Mouse (Mus musculus) heart, embryonic 10.5 days (tissue): ENCODE measurements around the gene Gm17662. TPM values are rescaled to one million over a fixed set of nuclear protein-coding genes. Genes with fewer than 3 reads are reported as not detected.

Experiments
- DNase-seq: peaks from one replicate; pipeline ENCODE4 v3.0.0-alpha.2; 2017; ENCODE audit warnings: low spot score
- H3K27ac ChIP-seq: fragments of 300-500 bp; sonication (generic); 2 replicates; pipeline ENCODE4 v1.5.1; 2016; ENCODE audit warnings: mild to moderate bottlenecking
- H3K27me3 ChIP-seq: fragments of 300-500 bp; sonication (generic); 2 replicates; pipeline ENCODE4 v1.6.1; 2016; ENCODE audit warnings: mild to moderate bottlenecking; ENCODE audit not compliant: poor library complexity, insufficient read depth, severe bottlenecking
- H3K36me3 ChIP-seq: fragments of 300-500 bp; sonication (generic); 2 replicates; pipeline ENCODE4 v1.6.1; 2016; ENCODE audit warnings: mild to moderate bottlenecking, moderate library complexity
- H3K4me1 ChIP-seq: fragments of 300-500 bp; sonication (generic); 2 replicates; pipeline ENCODE4 v1.6.1; 2016; ENCODE audit warnings: mild to moderate bottlenecking
- H3K4me3 ChIP-seq: fragments of 300-500 bp; sonication (generic); 2 replicates; pipeline ENCODE4 v1.5.1; 2016; ENCODE audit warnings: mild to moderate bottlenecking, moderate library complexity
- H3K9me3 ChIP-seq: fragments of 300-500 bp; sonication (generic); 2 replicates; pipeline ENCODE4 v1.6.1; 2016; ENCODE audit warnings: mild to moderate bottlenecking, moderate library complexity
- WGBS: fragments of 180-500 bp; shearing (Covaris S2); methylation state at CpG from one replicate; pipeline ENCODE4 v1.1.7; 2016; 5-methylcytosine and 5-hydroxymethylcytosine counted together
- polyA plus RNA-seq: library from polyadenylated mRNA; unstranded; fragments of >200 nt; fragmentation: Nextera tagmentation; extraction: Ambion mirVana; gene quantifications from 2 replicates; pipeline ENCODE4 v1.2.1, GENCODE M21; 2016

Gene Gm17662
- polyA plus RNA-seq, 1 experiment from 2014 or later: not detected

DNA sequence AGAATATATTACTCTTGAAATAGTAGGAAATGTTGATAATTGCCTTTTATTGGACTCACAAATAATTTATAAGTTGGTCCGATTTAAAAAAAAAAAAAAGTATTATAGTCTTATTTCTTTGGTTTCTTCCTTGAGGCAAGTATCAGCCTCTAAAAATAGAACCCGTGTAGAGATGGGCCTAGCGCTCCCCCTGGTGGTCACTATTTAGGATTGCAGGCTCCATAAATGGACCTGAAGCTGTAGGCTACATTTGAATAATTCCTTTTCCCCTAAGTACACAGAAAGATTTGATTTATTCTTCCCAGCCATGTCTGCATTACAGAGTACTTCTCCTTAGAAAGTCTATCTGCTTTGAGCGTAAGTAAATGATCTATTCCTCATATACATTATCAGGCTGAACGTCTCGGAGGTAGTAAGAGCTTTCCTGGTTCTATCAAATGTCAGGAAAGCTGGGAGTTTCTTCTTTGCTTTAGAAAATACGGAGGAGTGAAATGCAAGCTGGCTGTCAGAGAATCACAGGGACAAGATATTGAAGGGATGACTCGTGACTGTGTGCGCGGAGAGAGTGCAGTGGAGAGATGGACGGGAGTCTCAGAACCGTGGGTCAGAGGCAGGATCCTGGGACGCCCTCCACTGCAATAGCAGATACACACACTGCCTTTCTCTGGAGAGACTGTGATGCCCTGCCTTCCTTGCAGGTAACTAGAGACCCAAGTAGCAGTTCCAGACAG, 37.0 kb downstream of the Gm17662 start:
- DNase-seq: no peak
- Histone ChIP-seq H3K27me3 (0 out of 2 replicates have a peak, but pooled peaks cover 7% of the 10 kb centered on the region), H3K4me3 (no peak overlapping the region), H3K4me1 (no peaks in the 10 kb centered on the region), H3K36me3 (no peaks in the 10 kb centered on the region), H3K9me3 (no peaks in the 10 kb centered on the region), H3K27ac (no peak overlapping the region)
- WGBS: 54% methylated on average over 13 of the region's 13 CpGs

DNA sequence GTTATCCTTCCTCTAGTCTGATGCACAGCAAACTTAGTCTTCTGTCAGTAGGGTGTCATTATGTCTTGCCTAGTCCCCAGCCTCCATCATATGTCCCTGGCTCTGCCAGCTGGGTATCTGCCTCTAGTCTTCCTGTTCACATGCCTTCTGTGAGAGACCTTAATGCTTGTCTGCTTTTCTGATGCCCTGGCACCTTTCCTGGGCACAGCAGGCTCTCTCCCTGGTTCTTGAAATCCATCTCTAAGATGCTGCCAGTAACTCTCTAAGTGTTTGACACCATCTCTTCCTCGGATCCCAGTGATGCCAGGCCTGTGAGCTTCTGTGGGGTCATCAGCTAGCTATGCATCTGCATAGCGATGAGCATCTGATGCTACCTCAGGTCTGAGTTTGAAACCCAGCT, 45.7 kb downstream of the Gm17662 start:
- Histone ChIP-seq H3K4me3 (no peak overlapping the region), H3K9me3 (no peaks in the 10 kb centered on the region), H3K27me3 (no peaks in the 10 kb centered on the region), H3K27ac (no peak overlapping the region), H3K36me3 (no peaks in the 10 kb centered on the region), H3K4me1 (no peaks in the 10 kb centered on the region)
- WGBS: 75% methylated on average over 2 of the region's 2 CpGs
- DNase-seq: no peak

DNA sequence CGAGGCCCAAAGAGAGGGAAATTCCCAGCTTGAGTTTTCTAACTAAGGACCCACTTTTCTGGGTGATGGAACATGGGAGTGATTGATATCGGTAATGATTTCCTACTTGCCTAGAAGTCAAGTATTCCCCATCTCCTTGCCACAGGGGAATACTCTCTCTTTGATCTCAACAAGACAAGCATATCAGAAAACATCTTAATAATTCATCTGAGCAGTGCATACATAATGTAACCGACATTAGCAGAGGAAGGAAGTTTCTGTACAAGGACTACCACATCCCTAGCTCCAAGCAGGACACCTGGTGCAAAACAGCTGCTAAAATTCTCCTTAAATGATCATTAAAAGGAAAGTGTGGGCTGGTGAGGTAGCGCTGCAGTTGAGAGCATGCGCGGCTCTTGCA, 47.9 kb downstream of the Gm17662 start:
- no peak for DNase-seq
- Histone ChIP-seq H3K9me3 (no peaks in the 10 kb centered on the region), H3K36me3 (no peaks in the 10 kb centered on the region), H3K4me1 (no peaks in the 10 kb centered on the region), H3K27me3 (no peaks in the 10 kb centered on the region), H3K27ac (no peak overlapping the region), H3K4me3 (no peak overlapping the region)
- WGBS: 82% methylated on average over 6 of the region's 6 CpGs

Other genes with a start within 250 kb of the Gm17662 start
- gene C8b, start 91.0 kb upstream of the Gm17662 start, polyA plus RNA-seq: 0.31 TPM in 1 of 2 replicates, not detected in the other
- gene C8a, start 19.1 kb downstream of the Gm17662 start, polyA plus RNA-seq: 0.14 and 1.1 TPM in 2 replicates
- gene Fyb2, start 56.1 kb downstream of the Gm17662 start, polyA plus RNA-seq: 0.10 and 0.24 TPM in 2 replicates